Mouse (Mus musculus): ENCODE results near the gene Arsb. TPM values are rescaled to one million over a fixed set of nuclear protein-coding genes. Genes with fewer than 3 reads are reported as not detected.

Arsb gene
- polyA plus RNA-seq, 1 experiment from 2014 or later, result 23.3 TPM

GRCm38 (mm10) chr13:93756674-93757073 lies 14.8 kb upstream of the Arsb start:
- no peaks in the 10 kb centered on the region for H3K36me3 ChIP-seq (ENCODE audit: control insufficient read depth, insufficient read depth, low read length)
- no peaks in the 10 kb centered on the region for H3K9me3 ChIP-seq (ENCODE audit: control insufficient read depth, low read length)
- H3K4me2 ChIP-seq (ENCODE audit: low read depth, low read length), result no peak overlapping the region
- DNase-seq (ENCODE audit: low spot score) (no peak), ATAC-seq (ENCODE audit: low read depth) (no peak)
- no peak overlapping the region for H3K9ac ChIP-seq (ENCODE audit: low read depth, low read length)
- 91% methylated on average over 7 of the region's 7 CpGs for WGBS
- H3K27me3 ChIP-seq (replicated peaks; ENCODE audit: control insufficient read depth, insufficient read depth, low read length), result no peaks in the 10 kb centered on the region
- H3K4me3 ChIP-seq (ENCODE audit: low read depth, low read length), result no peak overlapping the region
- no peak overlapping the region for H3K27ac ChIP-seq (replicated peaks; ENCODE audit: low read depth, low read length)
- no peaks in the 10 kb centered on the region for H3K4me1 ChIP-seq (ENCODE audit: control insufficient read depth, insufficient read depth, low read length)

DNA sequence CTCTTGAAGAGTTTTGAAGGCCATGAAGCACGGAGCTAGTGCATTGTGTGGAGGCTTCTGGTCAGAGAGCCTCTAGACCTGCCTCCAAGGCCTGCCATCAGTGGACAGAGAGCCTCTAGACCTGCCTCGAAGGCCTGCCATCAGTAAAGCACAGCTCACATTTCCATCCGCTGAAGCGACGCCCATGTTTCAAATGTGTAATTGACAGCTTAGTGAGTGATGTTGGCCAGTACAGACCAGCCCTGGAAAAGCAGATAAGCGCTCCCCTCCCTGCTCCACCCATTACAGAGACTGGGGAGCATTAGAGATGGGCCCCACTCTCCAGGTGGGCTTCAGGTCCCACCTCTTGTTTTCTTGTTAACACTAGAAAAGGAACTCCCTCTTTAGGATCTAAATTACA lies 13.9 kb upstream of the Arsb start:
- no peak for ATAC-seq (ENCODE audit: low read depth)
- no peak overlapping the region for H3K4me3 ChIP-seq (ENCODE audit: low read depth, low read length)
- DNase-seq (ENCODE audit: low spot score), result no peak
- no peaks in the 10 kb centered on the region for H3K27me3 ChIP-seq (replicated peaks; ENCODE audit: control insufficient read depth, insufficient read depth, low read length)
- H3K4me1 ChIP-seq (ENCODE audit: control insufficient read depth, insufficient read depth, low read length), result no peaks in the 10 kb centered on the region
- H3K9me3 ChIP-seq (ENCODE audit: control insufficient read depth, low read length), result no peaks in the 10 kb centered on the region
- no peak overlapping the region for H3K4me2 ChIP-seq (ENCODE audit: low read depth, low read length)
- H3K27ac ChIP-seq (replicated peaks; ENCODE audit: low read depth, low read length), result no peak overlapping the region
- H3K9ac ChIP-seq (ENCODE audit: low read depth, low read length), result no peak overlapping the region
- no peaks in the 10 kb centered on the region for H3K36me3 ChIP-seq (ENCODE audit: control insufficient read depth, insufficient read depth, low read length)
- WGBS, result 74% methylated on average over 6 of the region's 6 CpGs

DNA sequence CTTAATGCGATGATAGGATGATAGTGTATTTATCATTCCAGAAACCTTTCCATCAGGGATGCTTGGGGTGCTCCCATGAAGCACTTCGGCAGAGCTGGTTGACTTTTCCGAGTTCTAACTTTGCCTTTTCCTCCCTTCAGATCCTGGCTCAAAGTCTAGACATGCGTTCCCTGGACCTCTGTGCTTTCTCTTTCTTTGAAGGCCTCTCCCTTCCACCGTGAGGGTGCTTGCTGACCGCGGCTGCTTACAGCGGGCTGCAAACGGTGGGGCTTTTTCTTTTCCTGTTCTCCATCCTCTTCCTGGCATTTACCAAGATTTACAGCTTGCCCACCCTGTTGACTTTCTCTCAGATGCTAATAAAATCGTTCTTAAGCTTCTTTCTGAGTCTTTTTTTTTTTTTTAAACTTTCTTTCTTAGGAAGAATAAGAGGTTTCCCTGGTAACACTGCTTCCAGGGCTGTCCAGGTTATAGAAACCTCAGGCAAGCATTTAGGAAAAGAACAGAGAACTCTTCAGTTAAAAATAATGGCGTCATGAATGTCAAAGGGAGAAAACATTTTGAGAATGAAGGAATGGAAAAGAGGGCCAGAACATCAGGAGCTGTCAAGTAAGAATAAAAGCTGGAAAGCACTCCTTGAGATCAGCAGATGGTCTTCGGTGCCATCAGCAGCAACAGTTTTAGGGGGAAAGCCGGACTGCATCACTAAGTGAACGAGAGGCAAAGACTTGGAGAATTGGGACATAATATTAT lies 13.1 kb upstream of the Arsb start:
- no peak for ATAC-seq (ENCODE audit: low read depth)
- no peak overlapping the region for H3K4me3 ChIP-seq (ENCODE audit: low read depth, low read length)
- no peaks in the 10 kb centered on the region for H3K36me3 ChIP-seq (ENCODE audit: control insufficient read depth, insufficient read depth, low read length)

DNA sequence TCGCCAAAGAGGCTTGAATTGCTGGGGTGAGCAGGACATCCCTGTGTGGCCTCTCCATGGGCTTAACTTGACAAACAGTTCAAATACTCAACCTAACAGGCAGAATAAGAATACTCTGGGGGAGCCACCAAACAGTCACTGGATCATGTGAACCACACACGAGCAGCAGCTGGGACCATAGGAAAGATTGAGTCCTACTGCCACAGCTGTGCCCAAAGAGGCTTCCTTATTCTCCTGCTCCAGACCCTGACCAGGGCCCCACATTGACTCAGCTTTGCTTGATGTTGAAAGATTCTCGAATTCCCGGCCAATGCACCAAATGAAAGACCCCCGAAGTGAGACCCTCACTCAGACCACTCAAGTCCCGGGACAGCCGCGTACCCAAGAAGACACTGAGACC lies 9.6 kb upstream of the Arsb start:
- H3K27ac ChIP-seq (replicated peaks; ENCODE audit: low read depth, low read length), result no peak overlapping the region
- DNase-seq (ENCODE audit: low spot score) (no peak), ATAC-seq (ENCODE audit: low read depth) (no peak)
- no peak overlapping the region for H3K9ac ChIP-seq (ENCODE audit: low read depth, low read length)
- H3K4me3 ChIP-seq (ENCODE audit: low read depth, low read length), result no peak overlapping the region
- no peaks in the 10 kb centered on the region for H3K27me3 ChIP-seq (replicated peaks; ENCODE audit: control insufficient read depth, insufficient read depth, low read length)
- 95% methylated on average over 8 of the region's 8 CpGs for WGBS
- H3K4me1 ChIP-seq (ENCODE audit: control insufficient read depth, insufficient read depth, low read length), result no peaks in the 10 kb centered on the region
- H3K4me2 ChIP-seq (ENCODE audit: low read depth, low read length), result no peak overlapping the region
- H3K36me3 ChIP-seq (ENCODE audit: control insufficient read depth, insufficient read depth, low read length), result no peaks in the 10 kb centered on the region
- no peaks in the 10 kb centered on the region for H3K9me3 ChIP-seq (ENCODE audit: control insufficient read depth, low read length)

More for the DNA sequence above, 13.1 kb upstream of the Arsb start:
- Histone ChIP-seq H3K27me3 (replicated peaks; ENCODE audit: control insufficient read depth, insufficient read depth, low read length) (no peaks in the 10 kb centered on the region), H3K9me3 (ENCODE audit: control insufficient read depth, low read length) (no peaks in the 10 kb centered on the region), H3K4me1 (ENCODE audit: control insufficient read depth, insufficient read depth, low read length) (no peaks in the 10 kb centered on the region), H3K9ac (ENCODE audit: low read depth, low read length) (no peak overlapping the region), H3K4me2 (ENCODE audit: low read depth, low read length) (no peak overlapping the region), H3K27ac (replicated peaks; ENCODE audit: low read depth, low read length) (no peak overlapping the region)
- 70% methylated on average over 14 of the region's 14 CpGs for WGBS
- no peak for DNase-seq (ENCODE audit: low spot score)

DNA sequence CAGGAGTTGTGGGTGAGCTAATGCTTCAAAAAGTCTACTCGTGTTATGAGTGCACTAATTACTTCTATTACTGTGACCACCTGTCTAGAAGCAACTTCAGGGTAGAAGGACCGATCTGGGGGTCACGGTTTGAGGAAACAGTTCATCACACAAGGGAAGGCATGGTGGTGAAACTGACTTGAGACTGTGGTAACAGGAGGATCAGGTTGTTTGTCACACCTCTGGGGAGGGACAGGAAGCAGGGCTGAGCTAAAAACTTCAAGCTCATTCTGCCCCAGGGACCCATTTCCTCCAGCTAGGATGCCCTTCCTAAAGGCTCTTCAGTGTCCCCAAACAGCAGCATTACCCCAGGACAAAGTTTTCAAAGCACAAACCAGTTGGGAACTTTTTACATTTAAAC lies 8.6 kb upstream of the Arsb start:
- DNase-seq (ENCODE audit: low spot score), result no peak
- no peak for ATAC-seq (ENCODE audit: low read depth)

DNA sequence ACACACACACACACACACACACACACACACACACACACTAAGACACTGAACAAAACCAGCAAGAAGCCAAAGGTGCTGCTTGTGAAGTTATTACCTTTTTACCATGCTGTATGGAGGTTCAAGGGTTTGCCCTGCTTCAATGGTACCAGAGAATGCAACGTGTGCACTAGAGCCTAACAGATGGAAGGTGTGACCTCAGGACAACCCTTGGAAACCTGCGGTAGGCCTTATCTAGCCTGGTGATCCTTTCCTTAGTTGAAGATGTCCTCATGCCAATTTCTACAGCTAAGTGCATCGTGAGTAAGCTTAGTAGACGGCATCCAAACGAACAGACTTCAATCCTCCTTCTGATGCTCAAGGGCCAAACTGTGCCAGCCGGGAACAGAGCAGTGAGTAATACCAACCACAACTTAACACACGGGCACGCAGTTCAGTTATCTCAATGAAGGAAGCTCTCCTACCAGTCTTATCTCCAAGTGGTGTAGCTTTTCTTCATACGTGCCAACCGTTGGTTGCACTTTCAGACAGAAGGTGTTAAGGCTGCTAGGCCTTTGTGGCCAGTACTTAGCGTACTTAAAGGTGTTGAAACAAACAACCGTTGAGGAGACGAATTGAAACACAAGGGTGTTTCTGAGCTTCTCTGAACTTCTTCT lies 7.0 kb upstream of the Arsb start:
- DNase-seq (ENCODE audit: low spot score) (no peak), ATAC-seq (ENCODE audit: low read depth) (no peak)
- no peak overlapping the region for H3K27ac ChIP-seq (replicated peaks; ENCODE audit: low read depth, low read length)
- 87% methylated on average over 13 of the region's 13 CpGs for WGBS
- H3K27me3 ChIP-seq (replicated peaks; ENCODE audit: control insufficient read depth, insufficient read depth, low read length), result no peaks in the 10 kb centered on the region
- no peak overlapping the region for H3K4me2 ChIP-seq (ENCODE audit: low read depth, low read length)
- H3K36me3 ChIP-seq (ENCODE audit: control insufficient read depth, insufficient read depth, low read length), result no peaks in the 10 kb centered on the region
- no peak overlapping the region for H3K9ac ChIP-seq (ENCODE audit: low read depth, low read length)
- no peaks in the 10 kb centered on the region for H3K9me3 ChIP-seq (ENCODE audit: control insufficient read depth, low read length)
- no peaks in the 10 kb centered on the region for H3K4me1 ChIP-seq (ENCODE audit: control insufficient read depth, insufficient read depth, low read length)
- H3K4me3 ChIP-seq (ENCODE audit: low read depth, low read length), result no peak overlapping the region

More for the DNA sequence above, 8.6 kb upstream of the Arsb start:
- no peak overlapping the region for H3K4me3 ChIP-seq (ENCODE audit: low read depth, low read length)
- H3K27me3 ChIP-seq (replicated peaks; ENCODE audit: control insufficient read depth, insufficient read depth, low read length), result no peaks in the 10 kb centered on the region
- WGBS, result 58% methylated on average over 3 of the region's 3 CpGs
- no peak overlapping the region for H3K27ac ChIP-seq (replicated peaks; ENCODE audit: low read depth, low read length)
- no peaks in the 10 kb centered on the region for H3K36me3 ChIP-seq (ENCODE audit: control insufficient read depth, insufficient read depth, low read length)
- H3K9me3 ChIP-seq (ENCODE audit: control insufficient read depth, low read length), result no peaks in the 10 kb centered on the region
- no peak overlapping the region for H3K9ac ChIP-seq (ENCODE audit: low read depth, low read length)
- H3K4me1 ChIP-seq (ENCODE audit: control insufficient read depth, insufficient read depth, low read length), result no peaks in the 10 kb centered on the region
- no peak overlapping the region for H3K4me2 ChIP-seq (ENCODE audit: low read depth, low read length)

GRCm38 (mm10) chr13:93771031-93771587 lies 321 bp upstream of the Arsb start:
- 30% methylated on average over 9 of the region's 9 CpGs for WGBS

GRCm38 (mm10) chr13:93772279-93772636 lies 828 bp downstream of the Arsb start:
- ATAC-seq (ENCODE audit: low read depth) (no peak; the same call in 1 of the 2 replicates), DNase-seq (ENCODE audit: low spot score) (no peak)
- Histone ChIP-seq H3K27ac (replicated peaks; ENCODE audit: low read depth, low read length) (0 out of 2 replicates have a peak overlapping the region, but pooled peaks have one; percentile 86), H3K4me3 (ENCODE audit: low read depth, low read length) (peak overlapping the region; percentile 67), H3K9ac (ENCODE audit: low read depth, low read length) (peak overlapping the region; percentile 82), H3K4me2 (ENCODE audit: low read depth, low read length) (peak overlapping the region; percentile 87), H3K36me3 (ENCODE audit: control insufficient read depth, insufficient read depth, low read length) (no peaks in the 10 kb centered on the region), H3K27me3 (replicated peaks; ENCODE audit: control insufficient read depth, insufficient read depth, low read length) (no peaks in the 10 kb centered on the region), H3K9me3 (ENCODE audit: control insufficient read depth, low read length) (no peaks in the 10 kb centered on the region), H3K4me1 (ENCODE audit: control insufficient read depth, insufficient read depth, low read length) (no peaks in the 10 kb centered on the region)
- 31% methylated on average over 8 of the region's 8 CpGs for WGBS

More at GRCm38 (mm10) chr13:93771031-93771587, 321 bp upstream of the Arsb start:
- no peaks in the 10 kb centered on the region for H3K27me3 ChIP-seq (replicated peaks; ENCODE audit: control insufficient read depth, insufficient read depth, low read length)
- no peaks in the 10 kb centered on the region for H3K36me3 ChIP-seq (ENCODE audit: control insufficient read depth, insufficient read depth, low read length)
- no peaks in the 10 kb centered on the region for H3K9me3 ChIP-seq (ENCODE audit: control insufficient read depth, low read length)
- H3K4me2 ChIP-seq (ENCODE audit: low read depth, low read length), result peak overlapping the region; percentile 87
- peak overlapping the region; percentile 82 for H3K9ac ChIP-seq (ENCODE audit: low read depth, low read length)
- peak overlapping the region; percentile 67 for H3K4me3 ChIP-seq (ENCODE audit: low read depth, low read length)
- peak; percentile 42 for ATAC-seq (ENCODE audit: low read depth)
- H3K27ac ChIP-seq (replicated peaks; ENCODE audit: low read depth, low read length), result peak overlapping the region; percentile 86
- peak; percentile 13 for DNase-seq (ENCODE audit: low spot score)
- H3K4me1 ChIP-seq (ENCODE audit: control insufficient read depth, insufficient read depth, low read length), result no peaks in the 10 kb centered on the region

Measured in embryonic facial prominence, embryonic 14.5 days (tissue).